Mouse (Mus musculus) hindbrain, embryonic 10.5 days (tissue): ENCODE data around the gene Tmem210. TPM values are rescaled to one million over a fixed set of nuclear protein-coding genes. Genes with fewer than 3 reads are reported as not detected.

Experiments
- DNase-seq: peaks from one replicate; pipeline ENCODE4 v3.0.0-alpha.2; 2017; ENCODE audit warnings: low spot score
- H3K27ac ChIP-seq: fragments of 300-500 bp; sonication (generic); 2 replicates; pipeline ENCODE4 v1.5.1; 2016; ENCODE audit warnings: mild to moderate bottlenecking, moderate library complexity
- H3K27me3 ChIP-seq: fragments of 300-500 bp; sonication (generic); 2 replicates; pipeline ENCODE4 v1.6.1; 2016; ENCODE audit warnings: mild to moderate bottlenecking; ENCODE audit not compliant: poor library complexity, insufficient read depth, severe bottlenecking
- H3K36me3 ChIP-seq: fragments of 300-500 bp; sonication (generic); 2 replicates; pipeline ENCODE4 v1.6.1; 2016; ENCODE audit warnings: mild to moderate bottlenecking, moderate library complexity
- H3K4me1 ChIP-seq: fragments of 300-500 bp; sonication (generic); replicated peaks from 2 replicates; pipeline ENCODE4 v1.6.1; 2016; ENCODE audit warnings: mild to moderate bottlenecking
- H3K4me3 ChIP-seq: fragments of 300-500 bp; sonication (generic); 2 replicates; pipeline ENCODE4 v1.5.1; 2016; ENCODE audit warnings: mild to moderate bottlenecking, moderate library complexity
- H3K9me3 ChIP-seq: fragments of 300-500 bp; sonication (generic); 2 replicates; pipeline ENCODE4 v1.6.1; 2016; ENCODE audit warnings: mild to moderate bottlenecking, moderate library complexity
- WGBS: fragments of 180-500 bp; shearing (Covaris S2); methylation state at CpG from one replicate; pipeline ENCODE4 v1.1.7; 2016; 5-methylcytosine and 5-hydroxymethylcytosine counted together
- polyA plus RNA-seq: library from polyadenylated mRNA; unstranded; fragments of >200 nt; fragmentation: Nextera tagmentation; extraction: Ambion mirVana; gene quantifications from 2 replicates; pipeline ENCODE4 v1.2.1, GENCODE M21; 2016

Gene Tmem210
- polyA plus RNA-seq, 1 experiment from 2014 or later: not detected

DNA sequence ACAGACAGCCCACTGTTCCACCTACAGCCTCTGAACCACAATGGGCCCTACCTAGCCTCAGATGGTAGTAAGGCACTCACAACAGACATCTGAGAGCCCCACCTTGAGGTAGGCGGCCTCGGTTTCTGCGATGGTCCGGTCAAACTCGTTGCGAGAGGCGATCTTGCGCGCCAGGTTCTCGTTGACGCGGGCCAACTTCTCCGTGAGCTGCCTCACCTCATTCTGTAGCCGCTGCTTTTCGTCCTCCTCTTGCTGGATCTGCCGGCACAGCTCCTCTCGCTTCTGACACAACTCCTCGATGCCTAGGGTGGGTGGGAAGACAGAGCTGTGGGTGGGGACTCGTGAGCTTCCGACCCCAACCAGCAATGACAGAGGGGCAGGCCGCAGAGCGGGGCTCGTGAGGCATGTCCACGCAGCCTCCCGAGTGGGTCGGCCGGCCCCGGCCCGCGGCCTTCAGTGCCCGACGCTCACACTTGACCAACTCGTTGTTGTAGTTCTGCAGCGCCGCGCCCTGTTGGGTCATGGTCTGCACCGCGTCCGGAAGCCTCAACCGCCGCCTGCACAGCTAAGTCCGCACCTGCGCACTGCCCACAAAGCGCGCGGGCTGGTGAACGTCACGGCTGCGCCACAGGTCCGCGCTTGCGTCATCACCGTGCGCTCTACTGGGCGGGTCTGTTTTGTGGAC lies 16.0 kb upstream of the Tmem210 start, which contains the start of the genes Ssna1 and Anapc2:
Gene Ssna1 (minus strand): TSS at position 612 of the 685 bp plus-strand sequence.
Gene Anapc2 (plus strand): TSS at position 652 of the 685 bp plus-strand sequence.
- peaks cover 74% of the 10 kb centered on the region for H3K36me3 ChIP-seq
- under 1% methylated on average over 55 of the region's 55 CpGs for WGBS

DNA sequence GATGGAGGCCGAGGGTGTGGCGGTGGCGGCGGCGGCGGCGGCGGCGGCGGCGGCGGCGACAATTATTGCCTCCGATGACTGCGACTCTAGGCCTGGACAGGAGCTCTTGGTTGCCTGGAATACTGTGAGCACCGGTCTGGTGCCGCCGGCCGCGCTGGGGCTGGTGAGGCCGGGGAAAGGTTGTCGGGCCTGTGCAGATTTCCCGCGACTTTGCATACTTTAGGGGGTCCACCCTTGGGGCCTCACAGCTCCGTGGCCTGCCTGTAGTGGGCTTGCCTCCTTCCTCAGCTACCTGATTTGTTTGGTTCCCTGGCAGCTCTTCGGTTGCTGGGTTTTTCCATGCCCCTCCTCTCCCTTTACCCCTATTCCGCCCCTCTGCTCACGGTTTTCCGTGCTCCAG lies 15.4 kb upstream of the Tmem210 start:
- WGBS: under 1% methylated on average over 29 of the region's 29 CpGs
- Histone ChIP-seq H3K27me3 (no peaks in the 10 kb centered on the region), H3K9me3 (no peaks in the 10 kb centered on the region), H3K4me1 (peaks cover 36% of the 10 kb centered on the region), H3K4me3 (peak overlapping the region; percentile 91), H3K36me3 (peaks cover 80% of the 10 kb centered on the region), H3K27ac (peak overlapping the region; percentile 91)
- DNase-seq: no peak

More for the DNA sequence above, 16.0 kb upstream of the Tmem210 start, which contains the start of the genes Ssna1 and Anapc2:
- Histone ChIP-seq H3K27ac (peak within 1 kb of the TSS; percentile 91), H3K4me1 (peaks cover 41% of the 10 kb centered on the region), H3K27me3 (no peaks in the 10 kb centered on the region), H3K9me3 (no peaks in the 10 kb centered on the region), H3K4me3 (peak within 1 kb of the TSS; percentile 91)
- DNase-seq: peak; percentile 99

DNA sequence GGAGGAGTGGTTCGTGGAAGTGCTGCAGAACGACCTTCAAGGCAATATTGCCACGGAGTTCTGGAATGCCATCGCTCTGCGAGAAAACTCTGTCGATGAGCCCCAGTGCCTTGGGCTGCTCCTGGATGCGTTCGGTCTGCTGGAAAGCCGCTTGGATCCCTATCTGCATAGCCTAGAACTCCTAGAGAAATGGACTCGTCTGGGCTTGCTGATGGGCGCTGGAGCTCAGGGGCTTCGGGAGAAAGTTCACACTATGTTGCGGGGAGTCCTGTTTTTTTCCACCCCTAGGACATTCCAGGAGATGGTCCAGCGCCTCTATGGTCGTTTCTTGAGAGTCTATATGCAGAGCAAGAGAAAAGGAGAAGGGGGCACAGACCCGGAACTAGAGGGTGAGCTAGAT lies 14.9 kb upstream of the Tmem210 start:
- Histone ChIP-seq H3K4me1 (peaks cover 34% of the 10 kb centered on the region), H3K9me3 (no peaks in the 10 kb centered on the region), H3K27ac (peak overlapping the region; percentile 91), H3K36me3 (peaks cover 81% of the 10 kb centered on the region), H3K27me3 (no peaks in the 10 kb centered on the region), H3K4me3 (peak overlapping the region; percentile 91)
- DNase-seq: no peak
- 40% methylated on average over 16 of the region's 16 CpGs for WGBS

DNA sequence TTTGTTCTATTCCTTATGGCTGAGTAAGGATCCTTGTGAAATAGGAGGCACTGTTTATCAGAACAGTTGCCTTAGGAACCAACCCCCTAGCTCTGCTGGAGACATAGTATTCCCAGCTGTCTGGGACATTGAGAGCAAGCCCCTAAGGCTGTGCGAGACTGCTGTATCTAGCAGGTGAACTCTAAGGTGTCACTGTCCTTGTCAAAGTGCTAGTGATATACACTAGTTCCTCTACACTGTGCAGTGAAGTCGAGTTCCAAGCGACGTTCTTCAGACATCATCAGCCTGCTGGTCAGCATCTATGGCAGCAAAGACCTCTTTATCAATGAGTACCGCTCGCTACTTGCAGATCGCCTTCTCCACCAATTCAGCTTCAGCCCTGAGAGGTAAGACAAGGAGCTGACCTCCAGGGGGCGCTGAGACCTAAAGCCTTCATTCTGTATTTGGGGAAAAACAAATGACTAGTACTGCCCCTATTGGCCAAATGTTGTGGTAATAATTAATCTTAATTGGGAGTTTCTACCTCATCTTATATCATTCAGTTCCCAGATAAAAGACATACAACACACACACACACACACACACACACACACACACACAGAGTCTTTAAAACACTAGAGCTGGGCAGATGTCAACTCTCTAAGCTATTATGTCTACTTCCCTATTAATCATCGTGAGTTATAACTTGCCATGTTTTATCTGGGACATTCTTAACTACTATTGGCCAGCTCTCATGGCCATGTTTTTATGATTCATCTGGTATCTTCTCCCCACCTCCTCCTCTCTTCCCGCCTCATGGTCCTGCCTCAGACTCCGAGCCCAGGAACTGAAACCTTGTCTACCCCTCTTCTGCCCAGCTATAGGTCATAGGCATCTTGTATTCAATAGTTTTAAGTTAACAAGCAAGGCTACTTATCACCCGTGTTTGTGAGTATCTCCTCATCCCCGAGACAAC lies 8.7 kb upstream of the Tmem210 start:
- Histone ChIP-seq H3K4me1 (peaks cover 2% of the 10 kb centered on the region; the same call in 1 of the 2 replicates), H3K4me3 (no peak overlapping the region), H3K27me3 (no peaks in the 10 kb centered on the region), H3K9me3 (no peaks in the 10 kb centered on the region), H3K36me3 (peaks cover 100% of the 10 kb centered on the region), H3K27ac (no peak overlapping the region)
- 63% methylated on average over 13 of the region's 13 CpGs for WGBS
- peak; percentile 81 for DNase-seq

DNA sequence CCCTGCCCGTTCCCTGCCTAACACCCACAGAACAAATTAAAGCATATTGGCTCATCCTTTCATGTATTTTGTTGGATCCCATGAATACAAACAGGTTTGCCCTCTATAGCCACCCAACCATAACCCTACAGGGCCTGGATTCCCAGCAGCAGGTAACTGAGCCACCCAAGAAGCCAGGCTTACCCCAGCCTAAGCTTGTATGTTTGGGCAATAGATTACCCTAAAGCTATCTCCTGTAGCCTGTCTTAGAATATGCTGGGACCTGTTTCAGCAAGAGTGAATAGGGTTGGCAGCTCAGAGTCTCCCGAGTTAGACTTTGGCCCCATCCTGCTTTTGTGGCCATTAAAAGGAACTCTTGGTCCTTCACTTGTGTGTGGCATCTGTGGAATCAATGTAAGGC lies 2.4 kb upstream of the Tmem210 start:
- no peaks in the 10 kb centered on the region for H3K9me3 ChIP-seq
- H3K36me3 ChIP-seq: peaks cover 59% of the 10 kb centered on the region
- 92% methylated on average over 2 of the region's 2 CpGs for WGBS
- H3K4me1 ChIP-seq: peaks cover 9% of the 10 kb centered on the region
- no peak overlapping the region for H3K4me3 ChIP-seq
- no peak overlapping the region for H3K27ac ChIP-seq
- DNase-seq: no peak
- peaks cover 36% of the 10 kb centered on the region for H3K27me3 ChIP-seq

DNA sequence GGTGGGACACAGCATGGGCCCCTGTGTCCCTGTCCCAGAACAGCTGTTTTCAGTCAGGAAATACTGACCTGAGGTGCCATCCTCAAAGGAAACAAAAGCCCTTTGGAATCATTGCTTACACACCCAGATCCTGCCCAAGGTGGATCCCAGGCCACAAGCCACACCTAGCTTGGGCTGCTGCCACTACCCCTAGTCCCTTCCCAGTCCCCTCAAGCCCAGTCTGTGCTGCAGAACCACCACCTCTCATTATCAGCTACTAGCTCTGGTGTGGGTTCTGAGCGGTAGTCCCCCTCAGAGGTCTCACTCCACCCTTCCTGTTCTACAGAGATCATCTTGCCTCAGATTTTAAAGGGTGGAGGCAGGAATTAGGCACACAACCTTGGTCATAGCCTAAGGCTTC lies 1.6 kb upstream of the Tmem210 start:
- no peak for DNase-seq
- Histone ChIP-seq H3K9me3 (no peaks in the 10 kb centered on the region), H3K36me3 (peaks cover 51% of the 10 kb centered on the region), H3K4me1 (peaks cover 15% of the 10 kb centered on the region), H3K27me3 (peaks cover 44% of the 10 kb centered on the region), H3K4me3 (no peak overlapping the region), H3K27ac (no peak overlapping the region)
- 88% methylated on average over 1 of the region's 1 CpGs for WGBS

DNA sequence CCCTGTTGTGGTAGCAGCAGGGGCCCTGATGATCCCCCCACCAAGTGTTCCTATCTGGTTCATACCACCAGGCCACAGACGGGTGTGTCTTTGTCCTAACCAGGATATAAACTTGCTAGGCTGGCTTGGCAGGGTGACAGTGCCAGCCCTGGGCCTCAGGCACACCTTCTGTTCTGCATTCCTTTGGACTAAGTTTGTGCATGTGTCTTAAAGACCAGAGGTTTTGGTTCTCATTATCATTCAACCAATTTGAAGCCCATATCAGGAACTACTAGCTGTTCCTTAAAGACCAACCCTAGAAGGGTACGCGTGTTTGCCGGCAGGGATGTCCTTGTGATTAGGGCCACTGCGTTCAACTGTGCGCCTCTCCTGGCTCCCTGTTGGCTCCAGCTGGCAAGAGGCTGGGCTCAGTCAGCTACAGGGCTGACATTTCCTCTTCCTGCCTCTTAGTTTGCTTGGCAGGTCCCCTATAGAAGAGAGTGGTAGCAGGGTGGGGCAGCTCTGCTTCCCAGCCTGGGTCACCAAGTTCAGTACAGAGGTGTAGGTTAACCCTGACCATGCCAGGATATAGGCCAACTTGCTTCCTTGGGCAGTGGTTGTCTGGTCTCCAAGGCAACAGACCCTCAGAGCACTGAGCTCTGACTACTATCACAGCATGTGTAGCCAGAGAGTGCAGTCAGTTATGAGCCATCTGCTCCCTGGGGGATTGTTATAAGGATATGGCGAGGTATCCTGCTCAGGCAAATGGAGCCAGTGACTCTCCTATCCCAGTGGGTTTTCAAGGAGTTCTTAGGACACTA lies 908 bp upstream of the Tmem210 start:
- H3K36me3 ChIP-seq: peaks cover 44% of the 10 kb centered on the region
- no peak overlapping the region for H3K27ac ChIP-seq
- no peak overlapping the region for H3K4me3 ChIP-seq
- DNase-seq: no peak
- peaks cover 51% of the 10 kb centered on the region for H3K27me3 ChIP-seq
- 62% methylated on average over 7 of the region's 7 CpGs for WGBS
- peaks cover 22% of the 10 kb centered on the region for H3K4me1 ChIP-seq
- no peaks in the 10 kb centered on the region for H3K9me3 ChIP-seq

DNA sequence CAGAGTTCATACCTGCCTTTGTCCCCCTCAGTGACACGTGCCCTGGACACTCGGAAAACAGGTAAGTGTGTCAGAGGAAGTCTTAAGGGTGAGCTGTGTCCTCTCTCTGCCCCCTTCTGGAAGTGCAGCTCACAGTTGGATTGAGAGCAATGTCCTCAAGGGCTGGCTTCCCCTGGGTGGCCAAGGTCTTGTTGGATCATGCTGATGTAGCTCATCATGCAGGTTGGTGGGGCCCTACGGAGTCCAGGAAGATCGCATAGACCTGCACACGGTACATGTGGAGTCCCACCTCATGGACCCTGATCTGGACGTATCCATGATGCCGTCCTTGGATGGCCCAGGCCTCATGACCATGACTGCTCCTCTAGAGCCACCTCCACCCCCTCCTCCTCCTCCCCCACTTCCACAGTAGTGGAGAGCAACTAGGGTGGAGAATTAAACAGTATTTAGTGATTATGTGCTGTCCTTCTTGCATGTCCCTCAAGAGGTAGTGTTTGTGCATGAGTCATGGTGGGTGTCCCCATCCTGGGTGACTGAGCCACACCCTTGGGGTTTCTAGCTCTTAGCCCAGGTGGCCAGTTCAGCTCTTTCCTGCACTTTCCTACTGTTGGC lies 895 bp downstream of the Tmem210 start:
- Histone ChIP-seq H3K27me3 (peaks cover 69% of the 10 kb centered on the region), H3K9me3 (no peaks in the 10 kb centered on the region), H3K4me1 (peaks cover 30% of the 10 kb centered on the region), H3K4me3 (no peak overlapping the region), H3K36me3 (peaks cover 26% of the 10 kb centered on the region), H3K27ac (no peak overlapping the region)
- DNase-seq: no peak
- WGBS: 87% methylated on average over 7 of the region's 7 CpGs

DNA sequence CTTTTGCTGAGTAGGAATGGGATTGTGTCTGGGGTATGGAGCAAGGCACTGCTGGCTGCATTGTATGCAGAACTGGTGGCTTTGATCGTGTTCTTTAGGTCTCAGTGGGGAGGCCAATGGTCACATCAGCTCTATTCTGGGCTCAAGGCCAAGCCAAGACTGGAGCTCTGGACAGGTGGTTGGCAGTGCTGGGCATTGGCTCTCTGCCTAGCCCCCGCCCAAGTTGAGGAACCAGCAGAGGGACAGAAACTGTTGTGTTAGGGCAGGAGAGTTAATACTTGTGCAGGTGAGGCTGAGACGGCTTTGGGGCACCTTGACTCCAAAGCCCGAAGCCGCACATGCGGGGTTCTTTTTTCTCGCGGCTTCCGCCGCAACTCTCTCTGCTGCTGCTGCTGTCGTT lies 1.7 kb downstream of the Tmem210 start, which contains the start of gene Lrrc26:
Gene Lrrc26 (plus strand): TSS at position 265 of the 400 bp plus-strand sequence.
- H3K27me3 ChIP-seq: peaks cover 77% of the 10 kb centered on the region
- H3K9me3 ChIP-seq: no peaks in the 10 kb centered on the region
- H3K27ac ChIP-seq: no peak within 1 kb of the TSS
- H3K36me3 ChIP-seq: peaks cover 18% of the 10 kb centered on the region
- H3K4me1 ChIP-seq: peaks cover 30% of the 10 kb centered on the region
- no peak for DNase-seq
- WGBS: 18% methylated on average over 11 of the region's 11 CpGs
- peak within 1 kb of the TSS; percentile 29 for H3K4me3 ChIP-seq

DNA sequence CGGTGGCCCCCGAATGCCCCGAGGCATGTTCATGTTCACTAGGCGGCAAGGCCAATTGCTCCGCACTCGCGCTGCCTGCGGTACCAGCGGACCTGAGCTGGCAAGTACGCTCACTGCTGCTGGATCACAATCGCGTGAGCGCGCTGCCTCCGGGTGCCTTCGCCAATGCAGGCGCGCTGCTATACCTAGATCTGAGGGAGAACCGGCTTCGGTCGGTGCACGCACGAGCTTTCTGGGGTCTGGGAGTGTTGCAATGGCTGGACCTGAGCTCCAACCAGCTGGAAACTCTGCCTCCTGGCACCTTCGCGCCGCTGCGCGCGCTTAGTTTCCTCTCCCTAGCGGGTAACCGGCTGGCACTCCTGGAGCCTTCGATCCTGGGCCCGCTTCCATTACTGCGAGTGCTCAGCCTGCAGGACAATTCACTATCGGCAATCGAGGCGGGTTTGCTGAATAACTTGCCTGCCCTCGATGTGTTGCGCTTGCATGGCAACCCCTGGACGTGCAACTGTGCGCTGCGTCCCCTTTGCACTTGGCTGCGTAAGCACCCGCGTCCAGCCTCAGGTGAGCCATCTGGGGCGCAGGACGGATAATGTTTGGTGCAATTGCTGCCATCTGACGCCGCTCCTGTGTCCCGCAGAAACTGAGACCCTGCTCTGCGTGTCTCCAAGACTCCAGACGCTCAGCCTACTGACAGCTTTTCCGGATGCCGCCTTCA lies 2.3 kb downstream of the Tmem210 start:
- Histone ChIP-seq H3K27me3 (peaks cover 81% of the 10 kb centered on the region), H3K4me3 (peak overlapping the region; percentile 29), H3K36me3 (peaks cover 12% of the 10 kb centered on the region), H3K27ac (no peak overlapping the region), H3K9me3 (no peaks in the 10 kb centered on the region), H3K4me1 (peaks cover 30% of the 10 kb centered on the region)
- WGBS: 2% methylated on average over 54 of the region's 54 CpGs
- peak; percentile 18 for DNase-seq

DNA sequence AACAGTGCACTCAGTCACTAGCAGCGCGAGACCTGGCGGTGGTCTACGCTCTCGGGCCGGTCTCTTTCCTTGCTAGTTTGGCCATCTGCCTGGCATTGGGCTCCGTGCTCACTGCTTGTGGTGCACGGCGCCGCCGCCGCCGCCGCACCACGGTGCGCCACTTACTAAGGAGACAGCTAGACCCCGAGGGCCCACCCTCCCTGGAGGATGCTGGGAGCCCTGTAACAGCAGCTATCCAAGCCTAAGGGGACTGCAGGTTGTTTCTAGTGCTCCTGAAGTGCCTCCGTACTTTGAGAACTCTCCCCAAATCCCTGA lies 2.8 kb downstream of the Tmem210 start:
- Histone ChIP-seq H3K4me1 (peaks cover 30% of the 10 kb centered on the region), H3K27ac (no peak overlapping the region), H3K9me3 (no peaks in the 10 kb centered on the region), H3K27me3 (peaks cover 86% of the 10 kb centered on the region), H3K4me3 (peak overlapping the region; percentile 29), H3K36me3 (peaks cover 7% of the 10 kb centered on the region)
- peak; percentile 16 for DNase-seq
- under 1% methylated on average over 18 of the region's 18 CpGs for WGBS
